Mouse (Mus musculus) lung, postnatal 36 days (tissue): ENCODE results near the gene Zfp973.
"Not testable (repeated sequence)": the region's sequence is repeated elsewhere in the genome, so short reads cannot be mapped to it uniquely, and the experiment has no call there.

Experiments used
- DNase-seq: peaks from one replicate; pipeline ENCODE4 v3.0.0; 2022; ENCODE audit warnings: mixed read lengths

The Zfp973 gene

GRCm38 (mm10) chr2:176670222-176670621 lies at the start of gene Zfp973:
Gene Zfp973 (plus strand): TSS chr2:176670522.
- not testable (repeated sequence) for DNase-seq

GRCm38 (mm10) chr2:176636244-176636643 lies 34.1 kb upstream of the Zfp973 start, which contains the start of gene Gm14308:
Gene Gm14308 (minus strand): TSS chr2:176636344.
- DNase-seq = not testable (repeated sequence)

- DNase-seq = peak; percentile 46
Measured at GRCm38 (mm10) chr2:176708051-176708450, 37.7 kb downstream of the Zfp973 start, which contains the start of gene Gm14305. Gene Gm14305 (plus strand): TSS chr2:176708328.
